Mouse (Mus musculus) ES-E14 (cell line): ENCODE results near the gene Zfp865.

ENCODE experiments used
- HCFC1 ChIP-seq: IDR thresholded peaks from 2 replicates; pipeline ENCODE4 v1.6.1; 2012; ENCODE audit warnings: low read length, inconsistent platforms, borderline replicate concordance; ENCODE audit not compliant: insufficient read depth
- ZC3H11A ChIP-seq: IDR thresholded peaks from 2 replicates; pipeline ENCODE4 v1.6.1; 2012; ENCODE audit warnings: low read depth, mild to moderate bottlenecking, inconsistent platforms, low read length, borderline replicate concordance

- no peak for TF ChIP-seq HCFC1
- TF ChIP-seq ZC3H11A: no peak
Measured at GRCm38 (mm10) chr7:5029543-5029942, 9.4 kb downstream of the Zfp865 start.
